Mouse (Mus musculus) embryonic fibroblast, embryonic 13.5 days (primary cell): ENCODE data around the gene Tab2.

Source experiments
- CTCF ChIP-seq: IDR thresholded peaks from 2 replicates; pipeline ENCODE4 v1.5.1; 2011; ENCODE audit warnings: mild to moderate bottlenecking, control low read depth, low read length, moderate library complexity, borderline replicate concordance; ENCODE audit not compliant: insufficient read depth
- POLR2A ChIP-seq: IDR thresholded peaks from 2 replicates; pipeline ENCODE4 v1.6.1; 2011; ENCODE audit warnings: low read depth, mild to moderate bottlenecking, control low read depth, low read length, moderate library complexity

DNA sequence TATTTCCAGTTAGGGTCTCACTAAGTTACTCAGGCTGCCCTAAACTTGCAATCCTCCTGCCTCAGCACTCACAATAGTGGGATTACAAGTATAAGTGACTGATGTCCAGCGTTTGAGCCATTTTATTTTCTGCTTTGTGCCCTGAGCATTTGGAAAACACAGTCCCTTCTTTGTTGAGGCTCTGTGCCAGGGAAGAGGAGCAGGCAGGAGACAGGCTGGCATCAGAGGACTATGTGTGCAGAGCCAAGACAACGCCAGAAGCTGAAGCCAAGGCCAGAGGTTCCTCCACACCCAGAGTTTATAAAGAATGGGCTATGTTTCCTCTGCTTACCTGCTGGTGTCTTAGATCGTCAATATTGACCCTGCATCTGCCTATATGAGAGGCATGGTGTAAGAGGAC is 91.2 kb downstream of the Tab2 start:
- TF ChIP-seq POLR2A (no peak), CTCF (no peak)
